Comparison of ENCODE assay signal across 10 mouse cellular contexts in the genomic region with DNA sequence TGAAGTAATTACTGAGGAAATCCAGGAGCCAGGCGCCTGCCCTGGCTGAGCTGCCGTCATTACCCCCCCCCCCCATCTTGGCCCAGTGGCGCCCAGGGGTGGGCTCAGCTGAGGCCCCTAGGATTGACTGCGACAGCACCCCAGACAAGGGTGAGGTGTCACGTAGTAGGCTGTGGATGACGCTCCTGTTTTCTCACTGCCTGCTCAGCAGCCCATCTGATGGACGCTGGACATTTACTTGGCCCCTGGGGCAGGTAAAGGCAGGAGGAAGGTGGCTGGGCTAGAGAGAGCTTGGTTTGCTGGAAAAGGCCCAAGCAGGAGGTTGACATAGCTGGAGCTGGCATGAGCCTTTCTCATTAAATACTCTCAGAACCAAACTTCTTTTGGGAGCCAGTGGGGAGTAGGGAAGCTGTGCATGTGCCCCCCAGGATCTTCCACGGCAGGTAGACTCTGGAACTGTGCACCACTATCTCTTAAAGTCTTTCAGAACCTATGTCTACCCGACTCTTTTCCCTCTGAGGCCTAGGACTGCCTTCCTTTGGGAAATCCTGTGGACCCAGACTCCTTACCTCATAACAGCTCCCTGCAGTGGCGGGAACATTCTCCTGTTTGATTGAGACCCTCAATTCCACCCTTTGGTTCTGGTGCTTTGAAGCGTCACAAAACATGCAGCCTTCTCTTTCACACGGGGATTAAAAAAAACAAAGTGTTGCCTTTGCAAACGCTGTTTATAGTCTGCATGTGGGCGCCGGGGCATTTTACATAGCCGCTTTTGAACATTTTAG. TPM values are rescaled to one million over a fixed set of nuclear protein-coding genes. Genes with fewer than 3 reads are reported as not detected.
A peak's percentile ranks its signal among the peaks of the same experiment; 100 is the strongest.
DNase-seq lines count a peak whose midpoint lies in the region; ATAC-seq lines count a peak whose summit lies in the region.
"Had no signal": no experiment of that assay in that cellular context is flagged by ENCODE, and none has a peak within 500 bp of the region (broad histone marks: within the 10 kb centered on the region; RNA-seq: fewer than 3 reads in every experiment).

No protein-coding gene starts in this region.

- 31% methylated on average over 16 of the region's 16 CpGs for WGBS in kidney, embryonic 15.5 days
- 20% methylated on average over 16 of the region's 16 CpGs for WGBS in embryonic facial prominence, embryonic 11.5 days
- 6% methylated on average over 16 of the region's 16 CpGs for WGBS in hindbrain, embryonic 15.5 days
- WGBS in neural tube, embryonic 11.5 days = 12% methylated on average over 16 of the region's 16 CpGs

- no peaks in the 10 kb centered on the region for H3K36me3 ChIP-seq in kidney, embryonic 15.5 days
- no peaks in the 10 kb centered on the region for H3K36me3 ChIP-seq in embryonic facial prominence, embryonic 11.5 days (replicated peaks; ENCODE audit: control insufficient read depth, insufficient read depth, low read depth, low read length)
- no peaks in the 10 kb centered on the region for H3K36me3 ChIP-seq in hindbrain, embryonic 15.5 days
- no peaks in the 10 kb centered on the region for H3K36me3 ChIP-seq in neural tube, embryonic 11.5 days (ENCODE audit: control insufficient read depth, insufficient read depth, low read length)
- H3K36me3 ChIP-seq: liver, embryonic 13.5 days had no signal

- 0 out of 2 replicates have a peak overlapping the region, but pooled peaks have one; percentile 4 for H3K27ac ChIP-seq in kidney, embryonic 15.5 days
- peak overlapping the region; percentile 57 for H3K27ac ChIP-seq in embryonic facial prominence, embryonic 11.5 days (replicated peaks; ENCODE audit: low read depth, low read length)
- peak overlapping the region; percentile 96 for H3K27ac ChIP-seq in hindbrain, embryonic 15.5 days (replicated peaks)
- H3K27ac ChIP-seq in neural tube, embryonic 11.5 days (ENCODE audit: low read depth, low read length) = peak overlapping the region; percentile 98
- H3K27ac ChIP-seq: liver, embryonic 13.5 days had no signal

- H3K9ac ChIP-seq in kidney, embryonic 15.5 days = 0 out of 2 replicates have a peak overlapping the region, but pooled peaks have one; percentile 29
- no peak overlapping the region; the same call in 1 of the 2 replicates for H3K9ac ChIP-seq in embryonic facial prominence, embryonic 11.5 days (replicated peaks; ENCODE audit: low read length)
- H3K9ac ChIP-seq in hindbrain, embryonic 15.5 days = peak overlapping the region; percentile 83
- H3K9ac ChIP-seq in neural tube, embryonic 11.5 days (ENCODE audit: low read length) = peak overlapping the region; percentile 78
- H3K9ac ChIP-seq: liver, embryonic 13.5 days had no signal

- peak overlapping the region; percentile 47 for H3K4me3 ChIP-seq in kidney, embryonic 15.5 days (replicated peaks)
- H3K4me3 ChIP-seq in embryonic facial prominence, embryonic 11.5 days (ENCODE audit: low read depth, low read length) = peak overlapping the region; percentile 46
- peak overlapping the region; percentile 71 for H3K4me3 ChIP-seq in hindbrain, embryonic 15.5 days
- peak overlapping the region; percentile 53 for H3K4me3 ChIP-seq in neural tube, embryonic 11.5 days (ENCODE audit: low read depth, low read length)

- no peak for ATAC-seq in kidney, embryonic 15.5 days (replicated peaks; ENCODE audit: low FRiP score)
- no peak for ATAC-seq in embryonic facial prominence, embryonic 11.5 days (replicated peaks; ENCODE audit: insufficient number of reproducible peaks, low FRiP score, low TSS enrichment, low read depth)
- peak; percentile 6 for ATAC-seq in hindbrain, embryonic 15.5 days (ENCODE audit: low FRiP score, low read depth)
- ATAC-seq in neural tube, embryonic 11.5 days (ENCODE audit: insufficient read depth, low FRiP score, low TSS enrichment) = peak; percentile 27

- peaks cover 34% of the 10 kb centered on the region for H3K27me3 ChIP-seq in kidney, embryonic 15.5 days
- H3K27me3 ChIP-seq in embryonic facial prominence, embryonic 11.5 days (ENCODE audit: control insufficient read depth, insufficient read depth, low read length) = peaks cover 15% of the 10 kb centered on the region
- no peaks in the 10 kb centered on the region for H3K27me3 ChIP-seq in hindbrain, embryonic 15.5 days
- 0 out of 2 replicates have a peak, but pooled peaks cover 2% of the 10 kb centered on the region for H3K27me3 ChIP-seq in neural tube, embryonic 11.5 days (ENCODE audit: control insufficient read depth, insufficient read depth, low read length)

- no peak for DNase-seq in kidney, adult 9 months
- DNase-seq in embryonic facial prominence, embryonic 11.5 days (ENCODE audit: low spot score) = peak; percentile 35
- DNase-seq in neural tube, embryonic 11.5 days (ENCODE audit: low spot score) = peak; percentile 67
- no peak for DNase-seq in spleen, adult 18-20 months
- DNase-seq in gastrocnemius, postnatal 10 days = no peak
- no peak for DNase-seq in adrenal gland, postnatal 25 days
- DNase-seq: gastrocnemius, postnatal 14 days; liver, embryonic 13.5 days had no signal

- H3K9me3 ChIP-seq in kidney, embryonic 15.5 days (replicated peaks) = no peaks in the 10 kb centered on the region
- H3K9me3 ChIP-seq in embryonic facial prominence, embryonic 11.5 days (replicated peaks; ENCODE audit: control insufficient read depth, low read length) = no peaks in the 10 kb centered on the region
- H3K9me3 ChIP-seq in hindbrain, embryonic 15.5 days = no peaks in the 10 kb centered on the region
- no peaks in the 10 kb centered on the region for H3K9me3 ChIP-seq in neural tube, embryonic 11.5 days (ENCODE audit: control insufficient read depth, low read length)
- H3K9me3 ChIP-seq: liver, embryonic 13.5 days had no signal

- H3K4me2 ChIP-seq in kidney, embryonic 15.5 days = peak overlapping the region; percentile 92
- peak overlapping the region; percentile 64 for H3K4me2 ChIP-seq in embryonic facial prominence, embryonic 11.5 days (ENCODE audit: low read depth, low read length)
- peak overlapping the region; percentile 80 for H3K4me2 ChIP-seq in hindbrain, embryonic 15.5 days
- peak overlapping the region; percentile 80 for H3K4me2 ChIP-seq in neural tube, embryonic 11.5 days (ENCODE audit: low read depth)

- peaks cover 27% of the 10 kb centered on the region for H3K4me1 ChIP-seq in kidney, embryonic 15.5 days
- H3K4me1 ChIP-seq in embryonic facial prominence, embryonic 11.5 days (ENCODE audit: control insufficient read depth, insufficient read depth, low read length) = peaks cover 3% of the 10 kb centered on the region
- H3K4me1 ChIP-seq in hindbrain, embryonic 15.5 days (replicated peaks) = peaks cover 63% of the 10 kb centered on the region
- peaks cover 31% of the 10 kb centered on the region for H3K4me1 ChIP-seq in neural tube, embryonic 11.5 days (ENCODE audit: control insufficient read depth, insufficient read depth, low read length)

RNA-seq across cellular contexts. Expression of gene Plekha6, which starts 19.3 kb away (rescaled TPM):
- polyA plus RNA-seq in kidney, embryonic 15.5 days (2015; fragmentation: Nextera tagmentation; extraction: Ambion mirVana) = 6.9 and 8.4 TPM in 2 replicates
- polyA plus RNA-seq in embryonic facial prominence, embryonic 11.5 days (2014; fragmentation: Nextera tagmentation; extraction: Ambion mirVana) = 2.0 and 2.8 TPM in 2 replicates
- 17.2 and 19.9 TPM in 2 replicates for polyA plus RNA-seq in hindbrain, embryonic 15.5 days (2015; fragmentation: Nextera tagmentation; extraction: Ambion mirVana)
- 12.5 and 15.2 TPM in 2 replicates for polyA plus RNA-seq in neural tube, embryonic 11.5 days (2014; fragmentation: Nextera tagmentation; extraction: Ambion mirVana)
- total RNA-seq in gastrocnemius, postnatal 10 days (2021) = 10 to 100 TPM; 17.2 to 23.3 TPM
- 13.5 and 18.4 TPM in 2 replicates for total RNA-seq in adrenal gland, postnatal 25 days (2021)

RNA-seq across cellular contexts. Expression of gene Ppp1r15b, which starts 52.4 kb away (rescaled TPM):
- 42.1 and 42.2 TPM in 2 replicates for polyA plus RNA-seq in kidney, embryonic 15.5 days (2015; fragmentation: Nextera tagmentation; extraction: Ambion mirVana)
- 41.5 and 42.1 TPM in 2 replicates for polyA plus RNA-seq in embryonic facial prominence, embryonic 11.5 days (2014; fragmentation: Nextera tagmentation; extraction: Ambion mirVana)
- 26.7 and 28.0 TPM in 2 replicates for polyA plus RNA-seq in hindbrain, embryonic 15.5 days (2015; fragmentation: Nextera tagmentation; extraction: Ambion mirVana)
- 55.3 and 57.6 TPM in 2 replicates for polyA plus RNA-seq in neural tube, embryonic 11.5 days (2014; fragmentation: Nextera tagmentation; extraction: Ambion mirVana)
- total RNA-seq in gastrocnemius, postnatal 10 days (2021) = 10 to 100 TPM; 28.6 to 36.3 TPM
- total RNA-seq in adrenal gland, postnatal 25 days (2021) = 82.5 and 88.1 TPM in 2 replicates

Comparison
In these comparisons a context has a peak if more than half of its experiments do, and no peak if none do; other contexts are left out.
1. ATAC-seq: peak in hindbrain, embryonic 15.5 days (single experiment) and neural tube, embryonic 11.5 days (single experiment); none in kidney, embryonic 15.5 days (single experiment) and embryonic facial prominence, embryonic 11.5 days (single experiment).
2. H3K27ac ChIP-seq: peak in every context shown above with its lines; median percentile 98 in neural tube, embryonic 11.5 days; 96 in hindbrain, embryonic 15.5 days; 57 in embryonic facial prominence, embryonic 11.5 days; 4 in kidney, embryonic 15.5 days.
3. DNase-seq: peak in embryonic facial prominence, embryonic 11.5 days (single experiment) and neural tube, embryonic 11.5 days (single experiment); none in kidney, adult 9 months (single experiment), spleen, adult 18-20 months (0 of 2), gastrocnemius, postnatal 10 days (single experiment) and adrenal gland, postnatal 25 days (single experiment).
4. Peak in every context shown above with its lines, with median percentiles within 50 percentile points of each other: H3K4me2 ChIP-seq and H3K4me3 ChIP-seq.